Mouse (Mus musculus) cerebellum, adult 11-12 months (tissue): ENCODE measurements at regions not wholly inside any gene's neighbourhood (a gene's known extent, or its start where the extent isn't known, plus 50 kb on each side); places are given as distances from the start of the nearest gene placed in this dataset.
A peak's percentile ranks its signal among the peaks of the same experiment; 100 is the strongest.

Source experiments
- DNase-seq: peaks from one replicate; pipeline ENCODE4 v3.0.0; 2022

GRCm38 (mm10) chr16:93458011-93458585 is 145.8 kb downstream of the Setd4 start:
- DNase-seq, result no peak

- no peak for DNase-seq
Measured at GRCm38 (mm10) chr16:93456706-93457425, 147.0 kb downstream of the Setd4 start.

GRCm38 (mm10) chr16:93454080-93454997 is 149.5 kb downstream of the Setd4 start:
- peak; percentile 21 for DNase-seq

- no peak for DNase-seq
Measured at GRCm38 (mm10) chr16:93453056-93453455, 150.8 kb downstream of the Setd4 start.

- no peak for DNase-seq
Measured at GRCm38 (mm10) chr16:93450896-93451295, 153.0 kb downstream of the Setd4 start.

- DNase-seq, result no peak
Measured at GRCm38 (mm10) chr16:93449925-93450324, 153.9 kb downstream of the Setd4 start.

GRCm38 (mm10) chr16:93448124-93448523 is 155.7 kb downstream of the Setd4 start:
- no peak for DNase-seq

GRCm38 (mm10) chr16:93446970-93447369 is 156.9 kb downstream of the Setd4 start:
- DNase-seq, result no peak

- no peak for DNase-seq
Measured at GRCm38 (mm10) chr16:93446206-93446605, 157.7 kb downstream of the Setd4 start.

- DNase-seq, result no peak
Measured at GRCm38 (mm10) chr16:93442837-93443236, 161.0 kb downstream of the Setd4 start.

GRCm38 (mm10) chr16:93437608-93438425 is 166.0 kb downstream of the Setd4 start:
- no peak for DNase-seq

GRCm38 (mm10) chr16:93436732-93437131 is 167.1 kb downstream of the Setd4 start:
- no peak for DNase-seq

GRCm38 (mm10) chr16:93431316-93431715 is 172.5 kb downstream of the Setd4 start:
- no peak for DNase-seq

- no peak for DNase-seq
Measured at GRCm38 (mm10) chr16:93429324-93429781, 174.5 kb downstream of the Setd4 start.

GRCm38 (mm10) chr16:93427264-93427663 is 176.6 kb downstream of the Setd4 start:
- DNase-seq, result no peak

GRCm38 (mm10) chr16:93425731-93426130 is 178.1 kb downstream of the Setd4 start:
- DNase-seq, result no peak

- no peak for DNase-seq
Measured at GRCm38 (mm10) chr16:93423174-93423573, 180.7 kb downstream of the Setd4 start.

GRCm38 (mm10) chr16:93422221-93422620 is 181.6 kb downstream of the Setd4 start:
- no peak for DNase-seq

GRCm38 (mm10) chr16:93418246-93418645 is 185.6 kb downstream of the Setd4 start:
- no peak for DNase-seq

GRCm38 (mm10) chr16:93417831-93418230 is 186.0 kb downstream of the Setd4 start:
- no peak for DNase-seq

GRCm38 (mm10) chr16:93392024-93392675 is 211.7 kb downstream of the Setd4 start:
- no peak for DNase-seq

GRCm38 (mm10) chr16:93387578-93388116 is 216.2 kb downstream of the Setd4 start:
- DNase-seq, result no peak
